Mouse (Mus musculus) midbrain, embryonic 11.5 days (tissue): ENCODE measurements around the gene Vta1. TPM values are rescaled to one million over a fixed set of nuclear protein-coding genes. Genes with fewer than 3 reads are reported as not detected.

Experiments
- ATAC-seq: fragments of 200-750 bp; cut with Nextera tagmentation; 2 replicates; pipeline ENCODE4 v1.8.0; 2017; ENCODE audit warnings: moderate TSS enrichment, moderate library complexity; ENCODE audit not compliant: low FRiP score
- DNase-seq: peaks from one replicate; pipeline ENCODE4 v3.0.0; 2015; ENCODE audit warnings: low spot score; ENCODE audit errors: missing footprints
- H3K27ac ChIP-seq: fragments of 300-500 bp; sonication (generic); 2 replicates; pipeline ENCODE4 v1.5.1; 2014; ENCODE audit warnings: low read depth, low read length
- H3K27me3 ChIP-seq: fragments of 300-500 bp; sonication (generic); 2 replicates; pipeline ENCODE4 v1.6.1; 2014; ENCODE audit warnings: mild to moderate bottlenecking, low read length, moderate library complexity, mixed read lengths; ENCODE audit not compliant: control insufficient read depth, insufficient read depth
- H3K36me3 ChIP-seq: fragments of 300-500 bp; sonication (generic); 2 replicates; pipeline ENCODE4 v1.6.1; 2014; ENCODE audit warnings: mild to moderate bottlenecking, low read length, moderate library complexity, mixed read lengths; ENCODE audit not compliant: control insufficient read depth, insufficient read depth
- H3K4me1 ChIP-seq: fragments of 300-500 bp; sonication (generic); 2 replicates; pipeline ENCODE4 v1.6.1; 2014; ENCODE audit warnings: low read length; ENCODE audit not compliant: control insufficient read depth, insufficient read depth
- H3K4me2 ChIP-seq: fragments of 300-500 bp; sonication (generic); 2 replicates; pipeline ENCODE4 v1.6.1; 2014; ENCODE audit warnings: mild to moderate bottlenecking, moderate library complexity
- H3K4me3 ChIP-seq: fragments of 300-500 bp; sonication (generic); 2 replicates; pipeline ENCODE4 v1.5.1; 2014; ENCODE audit warnings: low read depth, low read length
- H3K9ac ChIP-seq: fragments of 300-500 bp; sonication (generic); 2 replicates; pipeline ENCODE4 v1.6.1; 2014; ENCODE audit warnings: low read length
- H3K9me3 ChIP-seq: fragments of 300-500 bp; sonication (generic); 2 replicates; pipeline ENCODE4 v1.6.1; 2016; ENCODE audit warnings: low read length; ENCODE audit not compliant: control insufficient read depth
- WGBS: fragments of 180-500 bp; shearing (Covaris S2); extraction: QIAGEN DNeasy Blood & Tissue Kit; methylation state at CpG from one replicate; pipeline ENCODE4 v1.1.7; 2014; 5-methylcytosine and 5-hydroxymethylcytosine counted together
- polyA plus RNA-seq: library from polyadenylated mRNA; unstranded; fragments of >200 nt; fragmentation: Nextera tagmentation; extraction: Ambion mirVana; gene quantifications from 2 replicates; pipeline ENCODE4 v1.2.1, GENCODE M21; 2014

Vta1 gene
- polyA plus RNA-seq, result 227 and 249 TPM in 2 replicates

DNA sequence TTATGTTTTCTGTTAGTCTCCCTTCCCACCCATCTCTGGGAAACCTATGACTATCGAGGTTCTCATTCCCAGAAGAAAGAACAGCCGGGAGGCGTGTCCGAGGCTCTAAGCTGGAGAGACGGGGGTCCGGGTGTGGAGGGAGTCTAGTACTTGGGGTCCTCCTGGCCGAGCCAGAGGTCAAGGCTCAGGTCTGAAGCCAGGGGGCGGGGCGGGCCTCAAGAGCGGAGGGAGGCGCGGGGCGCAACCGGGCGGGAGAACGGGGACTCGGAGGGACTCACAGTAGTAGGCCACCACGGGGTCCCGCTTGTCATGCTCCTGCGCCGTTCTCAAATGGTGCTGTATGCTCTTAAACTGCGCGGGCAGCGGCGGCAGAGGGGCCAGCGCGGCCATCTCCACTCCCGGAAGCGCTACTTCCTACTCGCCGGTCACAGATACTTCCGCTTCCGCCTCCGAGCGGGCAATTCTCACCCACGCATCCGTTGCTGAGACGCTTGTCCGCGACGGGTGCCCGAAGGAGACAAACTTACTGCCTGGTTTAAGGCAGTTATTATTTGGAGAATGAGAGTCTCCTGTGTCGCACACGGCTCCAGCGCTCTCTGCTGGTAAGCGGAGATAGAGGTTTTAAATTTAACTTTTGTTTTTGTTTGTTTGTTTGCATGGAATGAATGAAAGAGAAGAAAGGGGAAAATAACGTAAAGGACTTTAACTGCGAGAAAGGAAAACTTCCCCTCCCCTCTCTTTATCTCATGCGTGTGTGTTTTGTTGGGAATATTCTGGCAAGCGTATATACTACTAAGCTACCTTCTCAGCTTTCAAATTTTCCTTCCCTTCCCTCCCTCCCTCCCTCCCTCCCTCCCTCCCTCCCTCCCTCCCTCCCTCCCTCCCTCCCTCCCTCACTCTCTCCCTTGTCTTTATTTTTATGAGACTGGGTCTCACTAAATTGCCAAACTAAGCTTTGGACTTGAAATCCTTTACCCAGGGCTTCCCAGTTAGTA lies at the start of gene Vta1, which contains the start of gene Nmbr:
Gene Vta1 (minus strand): TSS at position 489 of the 995 bp plus-strand sequence.
Gene Nmbr (plus strand): TSS at position 520 of the 995 bp plus-strand sequence.
- under 1% methylated on average over 40 of the region's 50 CpGs for WGBS
- peak within 1 kb of the TSS; percentile 54 for H3K9ac ChIP-seq
- no peaks in the 10 kb centered on the region for H3K27me3 ChIP-seq
- peak; percentile 92 for ATAC-seq
- peak within 1 kb of the TSS; percentile 53 for H3K4me2 ChIP-seq
- no peaks in the 10 kb centered on the region for H3K9me3 ChIP-seq
- H3K4me1 ChIP-seq, result peaks cover 10% of the 10 kb centered on the region
- H3K27ac ChIP-seq, result peak within 1 kb of the TSS; percentile 69
- H3K36me3 ChIP-seq, result no peaks in the 10 kb centered on the region
- H3K4me3 ChIP-seq, result peak within 1 kb of the TSS; percentile 57
- DNase-seq, result peak; percentile 97

DNA sequence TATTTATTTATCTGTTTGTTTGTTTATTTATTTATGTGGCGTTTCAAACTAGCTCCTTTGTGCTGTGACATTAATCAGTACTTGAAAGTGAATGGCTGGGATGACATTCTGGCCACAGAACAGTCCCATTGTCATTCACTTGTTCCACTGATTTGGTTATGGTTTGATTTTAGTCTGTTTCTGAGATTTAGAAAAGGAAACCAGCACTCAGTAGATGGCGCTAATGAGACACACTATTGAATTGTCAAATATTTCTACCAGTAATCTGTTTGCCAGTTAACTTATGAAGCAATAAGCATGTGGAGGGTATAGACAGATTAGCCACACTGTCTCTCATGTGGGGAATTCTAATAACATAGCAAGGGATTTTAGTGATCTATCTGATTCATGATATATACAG lies 28.9 kb upstream of the Vta1 start:
- H3K27ac ChIP-seq, result no peak overlapping the region
- H3K9me3 ChIP-seq, result no peaks in the 10 kb centered on the region
- no peak overlapping the region for H3K4me2 ChIP-seq
- WGBS, result 11% methylated on average over 2 of the region's 2 CpGs
- DNase-seq, result peak; percentile 92
- no peaks in the 10 kb centered on the region for H3K27me3 ChIP-seq
- no peaks in the 10 kb centered on the region for H3K36me3 ChIP-seq
- peak; percentile 52; the same call in 1 of the 2 replicates for ATAC-seq
- no peak overlapping the region for H3K9ac ChIP-seq
- H3K4me3 ChIP-seq, result no peak overlapping the region
- H3K4me1 ChIP-seq, result no peaks in the 10 kb centered on the region

- no peak overlapping the region for H3K9ac ChIP-seq
- 66% methylated on average over 9 of the region's 9 CpGs for WGBS
- no peaks in the 10 kb centered on the region for H3K4me1 ChIP-seq
- H3K4me2 ChIP-seq, result no peak overlapping the region
- H3K9me3 ChIP-seq, result no peaks in the 10 kb centered on the region
- no peak overlapping the region for H3K27ac ChIP-seq
- H3K27me3 ChIP-seq, result no peaks in the 10 kb centered on the region
- no peaks in the 10 kb centered on the region for H3K36me3 ChIP-seq
- ATAC-seq (no peak), DNase-seq (no peak)
- no peak overlapping the region for H3K4me3 ChIP-seq
These were observed 20.3 kb upstream of the Vta1 start for GRCm38 (mm10) chr10:14725671-14726070.

- H3K9ac ChIP-seq, result no peak within 1 kb of the TSS
- no peaks in the 10 kb centered on the region for H3K27me3 ChIP-seq
- no peak within 1 kb of the TSS for H3K27ac ChIP-seq
- ATAC-seq (no peak), DNase-seq (no peak)
- WGBS, result 55% methylated on average over 3 of the region's 3 CpGs
- no peaks in the 10 kb centered on the region for H3K4me1 ChIP-seq
- no peaks in the 10 kb centered on the region for H3K36me3 ChIP-seq
- no peaks in the 10 kb centered on the region for H3K9me3 ChIP-seq
- no peak within 1 kb of the TSS for H3K4me2 ChIP-seq
- no peak within 1 kb of the TSS for H3K4me3 ChIP-seq
These were observed 12.8 kb upstream of the Vta1 start, which contains the start of gene Gje1 for GRCm38 (mm10) chr10:14718114-14718513. Gene Gje1, minus strand, starts transcription at chr10:14718214.

- Histone ChIP-seq H3K4me1 (peaks cover 10% of the 10 kb centered on the region), H3K36me3 (no peaks in the 10 kb centered on the region), H3K27ac (peak overlapping the region; percentile 69), H3K9ac (peak overlapping the region; percentile 54), H3K4me3 (peak overlapping the region; percentile 57), H3K9me3 (no peaks in the 10 kb centered on the region), H3K4me2 (peak overlapping the region; percentile 53), H3K27me3 (no peaks in the 10 kb centered on the region)
- ATAC-seq (peak; percentile 60), DNase-seq (peak; percentile 91)
- WGBS, result 32% methylated on average over 4 of the region's 4 CpGs
These were observed 1.4 kb downstream of the Vta1 start for GRCm38 (mm10) chr10:14703830-14704420.

DNA sequence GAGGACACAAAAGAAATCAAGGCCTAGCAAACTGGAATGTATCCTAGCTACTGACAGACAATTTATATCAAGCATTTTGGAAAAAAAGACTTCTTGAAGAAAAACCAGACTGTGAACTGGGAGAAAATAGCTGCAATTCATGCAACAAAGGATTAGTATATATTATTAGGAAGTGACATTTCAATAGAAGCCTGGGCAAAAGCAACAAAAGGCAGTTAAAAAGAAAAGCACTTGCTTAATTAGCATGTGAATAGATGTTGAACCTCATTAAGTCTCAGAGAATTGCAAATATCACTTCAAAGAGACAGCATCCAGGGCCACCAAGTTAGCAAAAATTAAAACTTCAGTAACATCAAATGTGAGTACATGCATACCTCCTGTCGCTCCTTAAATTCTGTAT lies 2.1 kb downstream of the Vta1 start:
- H3K27ac ChIP-seq, result peak overlapping the region; percentile 69
- H3K36me3 ChIP-seq, result no peaks in the 10 kb centered on the region
- ATAC-seq (peak; percentile 30), DNase-seq (peak; percentile 84)
- peak overlapping the region; percentile 53 for H3K4me2 ChIP-seq
- peak overlapping the region; percentile 57 for H3K4me3 ChIP-seq
- peak overlapping the region; percentile 54 for H3K9ac ChIP-seq
- no peaks in the 10 kb centered on the region for H3K27me3 ChIP-seq
- WGBS, result 34% methylated on average over 1 of the region's 1 CpGs
- no peaks in the 10 kb centered on the region for H3K9me3 ChIP-seq
- H3K4me1 ChIP-seq, result peaks cover 10% of the 10 kb centered on the region

DNA sequence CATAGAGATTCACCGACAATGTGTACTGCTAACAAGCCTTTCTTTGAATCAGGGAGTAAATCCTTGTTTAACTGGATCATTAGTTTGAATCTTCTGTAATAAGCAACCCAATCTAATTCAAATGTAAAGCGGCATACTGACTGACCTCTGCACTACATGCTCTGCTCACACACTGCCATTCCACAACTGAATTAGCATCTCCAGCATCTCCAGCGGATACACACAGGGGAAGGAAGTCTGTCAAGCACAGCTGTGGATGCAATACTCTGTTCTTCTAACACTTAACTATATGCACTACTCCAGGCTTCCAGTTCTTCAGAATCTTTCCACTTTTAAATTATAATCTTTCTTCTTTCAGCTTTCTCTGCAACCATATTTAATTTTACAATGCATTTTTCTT lies 15.0 kb downstream of the Vta1 start:
- H3K4me2 ChIP-seq, result no peak overlapping the region
- H3K9me3 ChIP-seq, result peaks cover 2% of the 10 kb centered on the region; the same call in 1 of the 2 replicates
- DNase-seq (no peak), ATAC-seq (0 out of 2 replicates have a peak, but pooled peaks have one; percentile 59)
- 61% methylated on average over 3 of the region's 3 CpGs for WGBS
- H3K4me3 ChIP-seq, result no peak overlapping the region
- no peaks in the 10 kb centered on the region for H3K27me3 ChIP-seq
- peaks cover 5% of the 10 kb centered on the region for H3K36me3 ChIP-seq
- no peaks in the 10 kb centered on the region for H3K4me1 ChIP-seq
- no peak overlapping the region for H3K9ac ChIP-seq
- H3K27ac ChIP-seq, result no peak overlapping the region

DNA sequence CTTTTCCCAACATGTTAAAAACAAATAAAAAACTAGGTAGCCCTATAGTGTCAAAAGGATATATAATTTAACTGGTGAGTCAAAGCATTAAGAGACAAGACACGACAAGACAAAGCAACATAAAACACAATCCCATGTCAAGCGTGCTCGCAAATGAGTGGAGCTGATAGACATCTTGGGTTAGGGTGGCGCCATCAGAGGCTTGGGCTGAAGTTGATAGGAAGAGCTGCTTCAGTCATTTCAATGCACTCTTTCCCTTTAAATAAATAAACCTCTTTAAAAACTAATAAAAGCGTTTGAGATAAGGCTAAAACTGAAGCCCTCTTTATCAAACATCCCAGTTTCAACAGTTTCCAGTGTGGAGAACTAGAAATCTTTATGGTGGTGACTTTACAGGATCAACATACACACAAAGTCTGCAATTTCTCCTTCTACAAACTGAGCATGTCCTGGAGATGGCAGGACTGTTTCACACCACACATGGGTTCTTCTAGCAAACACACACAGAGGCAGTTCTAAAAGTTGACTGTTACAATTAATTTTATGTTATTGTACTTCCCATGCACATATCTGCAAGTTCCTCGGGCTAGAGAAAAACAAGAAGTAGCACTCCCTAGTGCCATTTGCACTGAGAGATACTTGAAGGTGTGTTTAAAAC lies 16.4 kb downstream of the Vta1 start:
- DNase-seq (no peak), ATAC-seq (no peak)
- Histone ChIP-seq H3K27ac (no peak overlapping the region), H3K9me3 (peaks cover 2% of the 10 kb centered on the region; the same call in 1 of the 2 replicates), H3K9ac (no peak overlapping the region), H3K27me3 (no peaks in the 10 kb centered on the region), H3K4me3 (no peak overlapping the region), H3K36me3 (peaks cover 5% of the 10 kb centered on the region), H3K4me1 (no peaks in the 10 kb centered on the region), H3K4me2 (no peak overlapping the region)
- WGBS, result 91% methylated on average over 6 of the region's 6 CpGs
